Mouse (Mus musculus) liver, postnatal 0 days (tissue): ENCODE measurements at regions not wholly inside any gene's neighbourhood (a gene's known extent, or its start where the extent isn't known, plus 50 kb on each side); places are given as distances from the start of the nearest gene placed in this dataset.

Experiments
- CTCF ChIP-seq: sonication (generic); IDR thresholded peaks from 2 replicates; pipeline ENCODE4 v1.5.1; 2016; ENCODE audit warnings: antibody characterized with exemption, low read depth
- EP300 ChIP-seq: IDR thresholded peaks from 2 replicates; pipeline ENCODE4 v1.6.1; 2016; ENCODE audit warnings: antibody characterized with exemption, low read depth, mild to moderate bottlenecking

DNA sequence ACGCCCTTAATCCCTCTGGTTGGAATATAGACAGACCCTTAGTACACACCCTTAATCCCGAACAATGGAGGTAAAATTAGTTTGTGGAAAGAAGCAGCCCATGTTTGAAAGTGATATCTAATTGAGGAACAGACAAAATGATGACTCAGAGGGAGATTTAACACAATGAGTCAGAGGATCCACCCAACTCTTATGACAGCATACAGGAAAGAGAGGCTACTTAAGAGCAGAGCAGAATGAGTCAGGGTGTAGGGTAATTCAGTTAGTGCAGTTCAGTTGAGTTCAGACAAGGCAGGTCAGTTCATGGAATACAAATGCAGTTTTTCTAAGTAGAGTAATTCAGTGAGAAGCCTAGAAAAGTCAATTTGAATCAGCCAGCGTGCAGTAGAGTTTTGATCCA lies 382.6 kb downstream of the Fat4 start:
- TF ChIP-seq CTCF (no peak), EP300 (no peak)
